Mouse (Mus musculus) embryonic fibroblast, embryonic 13.5 days (primary cell): Measurements from ENCODE around the gene Pacrg.

Experiments used
- CTCF ChIP-seq: IDR thresholded peaks from 2 replicates; pipeline ENCODE4 v1.5.1; 2011; ENCODE audit warnings: mild to moderate bottlenecking, control low read depth, low read length, moderate library complexity, borderline replicate concordance; ENCODE audit not compliant: insufficient read depth
- POLR2A ChIP-seq: IDR thresholded peaks from 2 replicates; pipeline ENCODE4 v1.6.1; 2011; ENCODE audit warnings: low read depth, mild to moderate bottlenecking, control low read depth, low read length, moderate library complexity

GRCm38 (mm10) chr17:10356294-10356693 is 483.8 kb downstream of the Pacrg start:
- TF ChIP-seq POLR2A, result no peak
- TF ChIP-seq CTCF, result no peak
